Mouse (Mus musculus) cortical plate, adult 2 months (tissue): ENCODE data around the gene Asic2. TPM values are rescaled to one million over a fixed set of nuclear protein-coding genes. Genes with fewer than 3 reads are reported as not detected.

ENCODE experiments used
- H3K27ac ChIP-seq: fragments of 200-500 bp; 2 replicates; pipeline ENCODE4 v1.5.1; 2012; ENCODE audit warnings: low read length, control low read depth, inconsistent platforms; ENCODE audit not compliant: insufficient read depth
- H3K4me1 ChIP-seq: fragments of 200-500 bp; 2 replicates; pipeline ENCODE4 v1.6.1; 2011; ENCODE audit warnings: low read length; ENCODE audit not compliant: control insufficient read depth, insufficient read depth
- H3K4me3 ChIP-seq: fragments of 200-500 bp; 2 replicates; pipeline ENCODE4 v1.5.1; 2011; ENCODE audit warnings: mild to moderate bottlenecking, low read length, control low read depth; ENCODE audit not compliant: insufficient read depth
- CTCF ChIP-seq: fragments of 200-500 bp; IDR thresholded peaks from 2 replicates; pipeline ENCODE4 v1.5.1; 2011; ENCODE audit warnings: mild to moderate bottlenecking, control low read depth, low read length; ENCODE audit not compliant: insufficient read depth; ENCODE audit errors: extremely low read depth
- POLR2A ChIP-seq: fragments of 200-500 bp; IDR thresholded peaks from 2 replicates; pipeline ENCODE4 v1.6.1; 2011; ENCODE audit warnings: mild to moderate bottlenecking, low read length, control low read depth; ENCODE audit not compliant: insufficient read depth; ENCODE audit errors: extremely low read depth
- polyA plus RNA-seq: library from polyadenylated mRNA; depleted of rRNA; stranded (reverse); fragments of >200 nt; gene quantifications from 2 replicates; pipeline ENCODE4 v1.2.3, GENCODE M21; 2012

Asic2 gene
- polyA plus RNA-seq, 1 experiment = 51.8 TPM

DNA sequence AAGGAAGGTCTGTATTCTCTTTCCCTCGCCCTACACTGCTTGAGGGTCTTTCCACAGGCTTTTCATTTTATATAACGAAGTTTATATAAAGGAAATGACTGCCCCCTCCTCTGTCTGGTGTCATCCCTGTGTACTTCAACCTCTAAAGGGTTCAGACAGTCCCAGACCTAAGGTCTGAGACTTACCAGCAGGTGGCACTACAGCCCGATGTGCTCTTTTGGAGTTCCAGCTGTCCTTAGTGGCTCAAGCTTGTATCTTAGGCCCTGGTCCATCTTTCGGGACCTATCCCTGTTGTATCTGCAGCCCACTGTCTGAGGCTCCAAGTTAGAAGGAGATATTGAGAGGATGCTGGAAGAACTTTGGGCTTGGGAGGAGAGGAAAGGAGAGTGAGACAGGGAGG, 1061.8 kb downstream of the Asic2 start:
- TF ChIP-seq POLR2A = no peak
- TF ChIP-seq CTCF = peak; percentile 81
- Histone ChIP-seq H3K4me3 (no peak overlapping the region), H3K27ac (no peak overlapping the region), H3K4me1 (0 out of 2 replicates have a peak, but pooled peaks cover 1% of the 10 kb centered on the region)

GRCm38 (mm10) chr11:80904559-80904958, 1063.7 kb downstream of the Asic2 start:
- H3K4me1 ChIP-seq = 0 out of 2 replicates have a peak, but pooled peaks cover 1% of the 10 kb centered on the region
- H3K4me3 ChIP-seq = no peak overlapping the region
- no peak overlapping the region for H3K27ac ChIP-seq
- no peak for TF ChIP-seq POLR2A
- TF ChIP-seq CTCF = no peak

DNA sequence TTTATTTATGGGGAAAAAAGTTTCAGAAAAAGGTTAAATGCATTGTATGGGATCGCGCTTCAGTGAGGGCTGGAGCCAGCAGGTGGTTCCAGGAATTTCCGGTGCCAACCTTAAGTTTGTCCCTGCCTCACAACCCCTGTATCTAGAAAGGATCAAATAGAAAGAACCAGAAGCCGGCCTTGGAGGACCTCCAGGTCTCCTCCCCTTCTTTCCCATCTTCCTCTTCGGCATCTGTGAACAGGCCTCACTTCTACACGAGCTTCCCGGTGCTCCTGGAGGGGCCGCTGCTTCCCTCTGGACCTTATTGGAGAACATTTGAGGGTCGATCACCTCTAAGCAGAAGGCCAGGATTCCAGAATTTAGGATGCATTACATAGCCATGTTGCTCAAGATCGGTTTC, 1064.8 kb downstream of the Asic2 start:
- Histone ChIP-seq H3K4me1 (0 out of 2 replicates have a peak, but pooled peaks cover 1% of the 10 kb centered on the region), H3K4me3 (no peak overlapping the region), H3K27ac (no peak overlapping the region)
- TF ChIP-seq POLR2A (no peak), CTCF (no peak)

GRCm38 (mm10) chr11:80902664-80903063, 1065.6 kb downstream of the Asic2 start:
- peaks cover 2% of the 10 kb centered on the region; the same call in 1 of the 2 replicates for H3K4me1 ChIP-seq

GRCm38 (mm10) chr11:80900555-80900954, 1067.7 kb downstream of the Asic2 start:
- TF ChIP-seq POLR2A (no peak), CTCF (no peak)
- no peak overlapping the region for H3K4me3 ChIP-seq
- peaks cover 6% of the 10 kb centered on the region for H3K4me1 ChIP-seq
- H3K27ac ChIP-seq = no peak overlapping the region

More at GRCm38 (mm10) chr11:80902664-80903063, 1065.6 kb downstream of the Asic2 start:
- Histone ChIP-seq H3K4me3 (no peak overlapping the region), H3K27ac (no peak overlapping the region)
- TF ChIP-seq CTCF (no peak), POLR2A (no peak)

DNA sequence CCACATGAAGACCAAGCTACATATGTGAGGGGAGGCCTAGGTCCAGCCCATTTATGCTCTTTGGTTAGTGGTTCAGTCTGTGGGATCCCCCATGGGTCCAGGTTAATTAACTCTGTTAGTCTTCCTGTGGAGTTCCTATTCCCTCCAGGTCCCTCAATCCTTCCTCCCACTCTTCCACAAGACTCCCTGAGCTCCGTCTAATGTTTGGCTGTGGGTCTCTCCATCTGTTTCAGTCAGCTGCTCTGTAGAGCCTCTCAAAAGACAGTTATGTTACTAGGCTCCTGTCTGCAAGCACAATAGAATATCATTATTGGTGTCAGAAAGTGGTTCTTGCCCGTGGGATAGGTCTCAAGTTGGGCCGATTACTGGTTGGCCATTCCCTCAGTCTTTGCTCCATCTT, 1072.4 kb downstream of the Asic2 start:
- Histone ChIP-seq H3K27ac (no peak overlapping the region), H3K4me1 (peaks cover 7% of the 10 kb centered on the region), H3K4me3 (no peak overlapping the region)
- no peak for TF ChIP-seq POLR2A

DNA sequence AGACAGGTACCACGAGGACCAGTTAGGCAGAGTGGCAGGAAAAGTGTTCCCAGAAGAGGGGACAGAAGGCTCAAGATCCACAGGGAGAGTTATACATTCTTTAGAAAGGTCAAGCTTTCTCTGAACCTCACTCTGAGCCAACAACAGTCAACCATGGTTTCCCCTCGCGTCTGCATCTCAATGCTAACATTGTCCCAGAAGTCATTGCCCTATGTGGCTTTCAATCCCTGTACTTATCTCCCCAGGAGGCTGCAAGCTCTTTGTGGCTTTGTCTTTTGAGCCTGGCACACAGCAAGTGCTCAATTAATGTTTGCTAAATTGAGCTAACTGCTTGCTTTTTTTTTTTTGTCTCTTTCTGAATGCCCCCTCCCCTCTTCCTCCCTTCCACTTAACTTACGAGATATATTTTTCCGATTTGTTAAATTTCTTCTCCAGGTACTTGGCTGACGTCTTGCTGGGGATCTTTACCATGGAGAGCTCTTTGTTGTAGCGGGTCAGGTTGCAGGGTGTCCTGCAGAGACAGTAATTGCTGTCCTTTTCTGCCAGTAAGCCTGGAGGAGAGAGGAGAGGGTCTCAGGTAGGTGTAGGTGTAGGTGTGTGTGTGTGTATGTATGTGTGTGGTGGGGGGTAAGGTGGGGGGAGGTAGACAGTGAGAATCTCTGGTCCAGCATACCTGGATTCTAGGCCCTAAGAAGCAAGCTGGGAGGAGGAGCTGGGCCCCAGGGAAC, 1078.8 kb downstream of the Asic2 start:
- Histone ChIP-seq H3K4me3 (no peak overlapping the region), H3K4me1 (peaks cover 11% of the 10 kb centered on the region), H3K27ac (no peak overlapping the region)
- TF ChIP-seq POLR2A (no peak), CTCF (no peak)

GRCm38 (mm10) chr11:80887021-80887420, 1081.2 kb downstream of the Asic2 start:
- Histone ChIP-seq H3K27ac (peak overlapping the region; percentile 57; the same call in 1 of the 2 replicates), H3K4me3 (no peak overlapping the region), H3K4me1 (peaks cover 13% of the 10 kb centered on the region)
- TF ChIP-seq POLR2A (no peak), CTCF (no peak)

DNA sequence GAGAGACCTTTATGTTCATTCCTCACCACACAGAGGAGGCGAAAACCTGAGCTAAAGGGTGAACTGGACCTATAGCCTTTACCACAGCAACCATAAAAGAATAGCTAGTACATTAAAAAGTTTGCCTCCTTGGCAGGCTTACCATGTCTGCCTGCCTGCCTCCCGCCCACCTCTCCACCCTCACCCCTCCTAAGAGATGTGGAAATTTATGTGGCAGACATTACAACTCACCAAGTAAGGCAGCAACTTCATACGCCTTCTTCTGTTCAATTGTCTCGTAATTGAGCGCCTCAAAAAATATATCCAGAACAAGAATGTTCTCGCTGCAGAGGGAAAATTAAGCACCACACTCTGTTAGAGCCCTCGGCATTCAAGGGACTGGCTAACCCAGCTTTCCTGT, 1081.9 kb downstream of the Asic2 start:
- H3K4me3 ChIP-seq = no peak overlapping the region
- H3K27ac ChIP-seq = peak overlapping the region; percentile 57
- H3K4me1 ChIP-seq = peaks cover 13% of the 10 kb centered on the region
- TF ChIP-seq POLR2A (no peak), CTCF (no peak)

- H3K27ac ChIP-seq = no peak overlapping the region
- H3K4me1 ChIP-seq = peaks cover 13% of the 10 kb centered on the region
- H3K4me3 ChIP-seq = no peak overlapping the region
- no peak for TF ChIP-seq POLR2A
- TF ChIP-seq CTCF = no peak
These were observed 1083.6 kb downstream of the Asic2 start for GRCm38 (mm10) chr11:80884521-80885231.
